Mouse (Mus musculus): ENCODE results near the gene Sox13. TPM values are rescaled to one million over a fixed set of nuclear protein-coding genes. Genes with fewer than 3 reads are reported as not detected.
A peak's percentile ranks its signal among the peaks of the same experiment; 100 is the strongest.

The Sox13 gene
- polyA plus RNA-seq, 1 experiment from 2014 or later, result 5.8 TPM

GRCm38 (mm10) chr1:133456097-133456496, 31.9 kb upstream of the Sox13 start:
- no peaks in the 10 kb centered on the region for H3K27me3 ChIP-seq (ENCODE audit: control insufficient read depth, insufficient read depth, low read length)
- H3K9me3 ChIP-seq (ENCODE audit: control insufficient read depth, low read length), result no peaks in the 10 kb centered on the region
- DNase-seq (ENCODE audit: low spot score) (no peak), ATAC-seq (ENCODE audit: low FRiP score) (no peak)
- no peak overlapping the region for H3K9ac ChIP-seq
- H3K36me3 ChIP-seq (replicated peaks; ENCODE audit: control insufficient read depth, insufficient read depth), result no peaks in the 10 kb centered on the region
- no peak overlapping the region for H3K4me2 ChIP-seq (replicated peaks)
- H3K4me3 ChIP-seq (replicated peaks; ENCODE audit: low read length), result no peak overlapping the region
- H3K4me1 ChIP-seq (replicated peaks; ENCODE audit: control insufficient read depth, insufficient read depth, low read length), result no peaks in the 10 kb centered on the region
- WGBS, result 74% methylated on average over 2 of the region's 2 CpGs
- no peak overlapping the region for H3K27ac ChIP-seq

GRCm38 (mm10) chr1:133452564-133453165, 28.5 kb upstream of the Sox13 start:
- 25% methylated on average over 10 of the region's 10 CpGs for WGBS
- no peak for ATAC-seq (ENCODE audit: low FRiP score)

GRCm38 (mm10) chr1:133451869-133452563, 27.8 kb upstream of the Sox13 start:
- WGBS, result 53% methylated on average over 13 of the region's 13 CpGs
- no peak overlapping the region for H3K4me3 ChIP-seq (replicated peaks; ENCODE audit: low read length)
- no peak overlapping the region for H3K9ac ChIP-seq
- no peaks in the 10 kb centered on the region for H3K27me3 ChIP-seq (ENCODE audit: control insufficient read depth, insufficient read depth, low read length)
- H3K4me2 ChIP-seq (replicated peaks), result no peak overlapping the region
- ATAC-seq (ENCODE audit: low FRiP score), result no peak
- H3K27ac ChIP-seq, result no peak overlapping the region
- H3K4me1 ChIP-seq (replicated peaks; ENCODE audit: control insufficient read depth, insufficient read depth, low read length), result peaks cover 6% of the 10 kb centered on the region
- H3K36me3 ChIP-seq (replicated peaks; ENCODE audit: control insufficient read depth, insufficient read depth), result no peaks in the 10 kb centered on the region
- no peak for DNase-seq (ENCODE audit: low spot score)
- H3K9me3 ChIP-seq (ENCODE audit: control insufficient read depth, low read length), result no peaks in the 10 kb centered on the region

More at GRCm38 (mm10) chr1:133452564-133453165, 28.5 kb upstream of the Sox13 start:
- peaks cover 6% of the 10 kb centered on the region for H3K4me1 ChIP-seq (replicated peaks; ENCODE audit: control insufficient read depth, insufficient read depth, low read length)
- H3K9me3 ChIP-seq (ENCODE audit: control insufficient read depth, low read length), result no peaks in the 10 kb centered on the region
- DNase-seq (ENCODE audit: low spot score), result no peak
- H3K9ac ChIP-seq, result no peak overlapping the region
- no peak overlapping the region for H3K4me3 ChIP-seq (replicated peaks; ENCODE audit: low read length)
- H3K36me3 ChIP-seq (replicated peaks; ENCODE audit: control insufficient read depth, insufficient read depth), result no peaks in the 10 kb centered on the region
- H3K4me2 ChIP-seq (replicated peaks), result no peak overlapping the region
- no peak overlapping the region for H3K27ac ChIP-seq
- no peaks in the 10 kb centered on the region for H3K27me3 ChIP-seq (ENCODE audit: control insufficient read depth, insufficient read depth, low read length)

- Histone ChIP-seq H3K4me3 (replicated peaks; ENCODE audit: low read length) (no peak overlapping the region), H3K4me2 (replicated peaks) (no peak overlapping the region), H3K9me3 (ENCODE audit: control insufficient read depth, low read length) (no peaks in the 10 kb centered on the region), H3K36me3 (replicated peaks; ENCODE audit: control insufficient read depth, insufficient read depth) (no peaks in the 10 kb centered on the region), H3K4me1 (replicated peaks; ENCODE audit: control insufficient read depth, insufficient read depth, low read length) (peaks cover 6% of the 10 kb centered on the region), H3K27ac (no peak overlapping the region), H3K27me3 (ENCODE audit: control insufficient read depth, insufficient read depth, low read length) (no peaks in the 10 kb centered on the region), H3K9ac (no peak overlapping the region)
- ATAC-seq (ENCODE audit: low FRiP score), result no peak
- 73% methylated on average over 11 of the region's 11 CpGs for WGBS
- DNase-seq (ENCODE audit: low spot score), result no peak
These were observed 26.8 kb upstream of the Sox13 start for GRCm38 (mm10) chr1:133451025-133451424.

GRCm38 (mm10) chr1:133448351-133448931, 24.3 kb upstream of the Sox13 start:
- Histone ChIP-seq H3K27ac (no peak overlapping the region), H3K27me3 (ENCODE audit: control insufficient read depth, insufficient read depth, low read length) (no peaks in the 10 kb centered on the region), H3K4me3 (replicated peaks; ENCODE audit: low read length) (no peak overlapping the region), H3K4me2 (replicated peaks) (no peak overlapping the region; the same call in 1 of the 2 replicates), H3K4me1 (replicated peaks; ENCODE audit: control insufficient read depth, insufficient read depth, low read length) (peaks cover 6% of the 10 kb centered on the region), H3K9me3 (ENCODE audit: control insufficient read depth, low read length) (no peaks in the 10 kb centered on the region), H3K9ac (no peak overlapping the region), H3K36me3 (replicated peaks; ENCODE audit: control insufficient read depth, insufficient read depth) (no peaks in the 10 kb centered on the region)
- no peak for ATAC-seq (ENCODE audit: low FRiP score)
- 38% methylated on average over 14 of the region's 14 CpGs for WGBS
- no peak for DNase-seq (ENCODE audit: low spot score)

GRCm38 (mm10) chr1:133446291-133446690, 22.1 kb upstream of the Sox13 start:
- H3K27ac ChIP-seq, result no peak overlapping the region
- ATAC-seq (ENCODE audit: low FRiP score), result no peak
- H3K4me3 ChIP-seq (replicated peaks; ENCODE audit: low read length), result no peak overlapping the region
- H3K4me2 ChIP-seq (replicated peaks), result no peak overlapping the region
- H3K9me3 ChIP-seq (ENCODE audit: control insufficient read depth, low read length), result 0 out of 2 replicates have a peak, but pooled peaks cover 10% of the 10 kb centered on the region
- no peak overlapping the region for H3K9ac ChIP-seq
- no peak for DNase-seq (ENCODE audit: low spot score)
- WGBS, result 77% methylated on average over 4 of the region's 4 CpGs
- H3K36me3 ChIP-seq (replicated peaks; ENCODE audit: control insufficient read depth, insufficient read depth), result no peaks in the 10 kb centered on the region
- peaks cover 6% of the 10 kb centered on the region for H3K4me1 ChIP-seq (replicated peaks; ENCODE audit: control insufficient read depth, insufficient read depth, low read length)
- no peaks in the 10 kb centered on the region for H3K27me3 ChIP-seq (ENCODE audit: control insufficient read depth, insufficient read depth, low read length)

- Histone ChIP-seq H3K4me2 (replicated peaks) (no peak overlapping the region), H3K4me3 (replicated peaks; ENCODE audit: low read length) (no peak overlapping the region), H3K27me3 (ENCODE audit: control insufficient read depth, insufficient read depth, low read length) (no peaks in the 10 kb centered on the region), H3K4me1 (replicated peaks; ENCODE audit: control insufficient read depth, insufficient read depth, low read length) (peaks cover 6% of the 10 kb centered on the region), H3K9me3 (ENCODE audit: control insufficient read depth, low read length) (0 out of 2 replicates have a peak, but pooled peaks cover 10% of the 10 kb centered on the region), H3K27ac (no peak overlapping the region), H3K36me3 (replicated peaks; ENCODE audit: control insufficient read depth, insufficient read depth) (no peaks in the 10 kb centered on the region), H3K9ac (no peak overlapping the region)
- no peak for DNase-seq (ENCODE audit: low spot score)
- 87% methylated on average over 8 of the region's 8 CpGs for WGBS
- no peak for ATAC-seq (ENCODE audit: low FRiP score)
These were observed 20.1 kb upstream of the Sox13 start for GRCm38 (mm10) chr1:133444315-133444714.

GRCm38 (mm10) chr1:133437916-133438683, 13.9 kb upstream of the Sox13 start:
- H3K4me2 ChIP-seq (replicated peaks), result no peak overlapping the region
- H3K9ac ChIP-seq, result no peak overlapping the region
- no peak overlapping the region for H3K4me3 ChIP-seq (replicated peaks; ENCODE audit: low read length)
- peaks cover 8% of the 10 kb centered on the region for H3K4me1 ChIP-seq (replicated peaks; ENCODE audit: control insufficient read depth, insufficient read depth, low read length)
- no peaks in the 10 kb centered on the region for H3K27me3 ChIP-seq (ENCODE audit: control insufficient read depth, insufficient read depth, low read length)
- 0 out of 2 replicates have a peak overlapping the region, but pooled peaks have one; percentile 38 for H3K27ac ChIP-seq
- H3K36me3 ChIP-seq (replicated peaks; ENCODE audit: control insufficient read depth, insufficient read depth), result no peaks in the 10 kb centered on the region
- 0 out of 2 replicates have a peak, but pooled peaks cover 10% of the 10 kb centered on the region for H3K9me3 ChIP-seq (ENCODE audit: control insufficient read depth, low read length)
- DNase-seq (ENCODE audit: low spot score), result no peak
- WGBS, result 34% methylated on average over 14 of the region's 14 CpGs
- no peak for ATAC-seq (ENCODE audit: low FRiP score)

GRCm38 (mm10) chr1:133434756-133435112, 10.6 kb upstream of the Sox13 start:
- Histone ChIP-seq H3K9me3 (ENCODE audit: control insufficient read depth, low read length) (no peaks in the 10 kb centered on the region), H3K4me1 (replicated peaks; ENCODE audit: control insufficient read depth, insufficient read depth, low read length) (peaks cover 8% of the 10 kb centered on the region), H3K9ac (no peak overlapping the region), H3K4me3 (replicated peaks; ENCODE audit: low read length) (no peak overlapping the region), H3K4me2 (replicated peaks) (peak overlapping the region; percentile 37), H3K36me3 (replicated peaks; ENCODE audit: control insufficient read depth, insufficient read depth) (no peaks in the 10 kb centered on the region), H3K27me3 (ENCODE audit: control insufficient read depth, insufficient read depth, low read length) (no peaks in the 10 kb centered on the region), H3K27ac (peak overlapping the region; percentile 20; the same call in 1 of the 2 replicates)
- ATAC-seq (ENCODE audit: low FRiP score) (0 out of 2 replicates have a peak, but pooled peaks have one; percentile 14), DNase-seq (ENCODE audit: low spot score) (no peak)
- WGBS, result 8% methylated on average over 10 of the region's 10 CpGs
